ENCODE assay signal across 18 mouse cellular contexts in the genomic region with DNA sequence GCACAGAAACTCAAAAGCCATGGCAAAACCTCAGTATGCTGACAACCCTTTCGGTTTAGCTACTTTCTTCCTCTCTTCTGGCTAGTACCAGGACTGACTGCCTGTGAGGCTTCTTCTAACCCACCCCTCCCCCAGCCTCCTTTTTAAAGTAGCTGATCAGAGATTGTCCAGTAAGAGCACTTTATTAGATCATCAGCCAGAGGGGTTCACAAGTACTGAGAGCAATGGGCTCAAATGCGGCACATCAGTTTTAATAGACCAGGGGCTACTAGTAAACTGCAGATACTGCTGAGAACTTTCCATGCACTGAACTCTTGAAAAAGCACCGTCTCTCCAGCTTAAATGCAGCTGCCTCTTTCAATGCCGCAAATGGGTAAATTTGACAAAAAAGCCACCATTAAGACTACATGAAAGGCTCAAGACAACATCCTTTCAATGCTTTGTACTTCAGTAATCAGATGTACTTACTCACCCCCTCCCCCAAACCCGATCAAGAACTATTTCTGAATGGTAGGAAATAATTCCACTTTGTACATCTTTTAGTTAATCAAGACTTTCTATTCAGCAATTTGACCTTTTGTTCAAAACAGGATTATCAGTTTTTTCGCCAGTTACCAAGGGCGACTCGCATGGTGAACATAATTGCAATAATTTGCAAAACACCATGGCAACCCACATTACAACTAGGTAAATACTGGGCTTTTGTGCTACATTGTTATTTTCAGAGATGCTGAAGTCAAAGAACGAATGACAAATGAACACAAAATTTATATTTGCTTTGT.
DNase-seq lines count a peak whose midpoint lies in the region; ATAC-seq lines count a peak whose summit lies in the region.
"Had no signal": no experiment of that assay in that cellular context is flagged by ENCODE, and none has a peak within 500 bp of the region (broad histone marks: within the 10 kb centered on the region; RNA-seq: fewer than 3 reads in every experiment).

No protein-coding gene starts in this region.

- no peak for DNase-seq in hindbrain, embryonic 10.5 days (ENCODE audit: low spot score)
- DNase-seq in neural tube, embryonic 10.5 days (ENCODE audit: extremely low spot score, low spot score): no peak
- DNase-seq in heart, adult 11 months: no peak
- DNase-seq: adrenal gland, postnatal 10 days; cerebellum, adult 2 months; gastrocnemius, postnatal 10 days; heart, postnatal 10 days; kidney, adult 2 months; kidney, postnatal 36 days; lung, embryonic 14.5 days; thymus, postnatal 36 days had no signal

- no peak overlapping the region for H3K27ac ChIP-seq in hindbrain, embryonic 15.5 days (replicated peaks)
- H3K27ac ChIP-seq in hindbrain, embryonic 10.5 days: no peak overlapping the region
- no peak overlapping the region for H3K27ac ChIP-seq in neural tube, embryonic 12.5 days
- peak overlapping the region; percentile 45; the same call in 1 of the 2 replicates for H3K27ac ChIP-seq in forebrain, embryonic 15.5 days (replicated peaks)
- H3K27ac ChIP-seq: heart, embryonic 10.5 days; liver, embryonic 12.5 days; macrophage had no signal

- no peak for ATAC-seq in hindbrain, embryonic 15.5 days (ENCODE audit: low FRiP score, low read depth)
- ATAC-seq in neural tube, embryonic 12.5 days (ENCODE audit: low FRiP score, low read depth): peak; percentile 41; the same call in 1 of the 2 replicates
- ATAC-seq in forebrain, embryonic 15.5 days (replicated peaks): peak; percentile 89
- no peak for ATAC-seq in granulocyte monocyte progenitor cell, adult 5-6 weeks (replicated peaks; ENCODE audit: poor library complexity, severe bottlenecking)
- ATAC-seq: liver, embryonic 12.5 days had no signal

- H3K4me3 ChIP-seq in hindbrain, embryonic 15.5 days: no peak overlapping the region
- H3K4me3 ChIP-seq in hindbrain, embryonic 10.5 days: no peak overlapping the region
- no peak overlapping the region for H3K4me3 ChIP-seq in neural tube, embryonic 12.5 days
- no peak overlapping the region for H3K4me3 ChIP-seq in forebrain, embryonic 15.5 days
- H3K4me3 ChIP-seq: heart, embryonic 10.5 days; liver, embryonic 12.5 days had no signal

- WGBS in hindbrain, embryonic 15.5 days: 42% methylated on average over 9 of the region's 9 CpGs
- 58% methylated on average over 9 of the region's 9 CpGs for WGBS in hindbrain, embryonic 10.5 days
- 41% methylated on average over 9 of the region's 9 CpGs for WGBS in neural tube, embryonic 12.5 days
- WGBS in forebrain, embryonic 15.5 days: 26% methylated on average over 9 of the region's 9 CpGs

- no peaks in the 10 kb centered on the region for H3K27me3 ChIP-seq in hindbrain, embryonic 15.5 days
- no peaks in the 10 kb centered on the region for H3K27me3 ChIP-seq in hindbrain, embryonic 10.5 days (ENCODE audit: insufficient read depth, poor library complexity, severe bottlenecking)
- no peaks in the 10 kb centered on the region for H3K27me3 ChIP-seq in neural tube, embryonic 12.5 days (replicated peaks)
- no peaks in the 10 kb centered on the region for H3K27me3 ChIP-seq in forebrain, embryonic 15.5 days
- H3K27me3 ChIP-seq: liver, embryonic 12.5 days had no signal

- no peaks in the 10 kb centered on the region for H3K9me3 ChIP-seq in hindbrain, embryonic 15.5 days
- no peaks in the 10 kb centered on the region for H3K9me3 ChIP-seq in hindbrain, embryonic 10.5 days
- H3K9me3 ChIP-seq in neural tube, embryonic 12.5 days: no peaks in the 10 kb centered on the region
- H3K9me3 ChIP-seq in forebrain, embryonic 15.5 days: no peaks in the 10 kb centered on the region
- H3K9me3 ChIP-seq: heart, embryonic 10.5 days; liver, embryonic 12.5 days had no signal

- 0 out of 2 replicates have a peak overlapping the region, but pooled peaks have one; percentile 9 for H3K4me2 ChIP-seq in hindbrain, embryonic 15.5 days
- H3K4me2 ChIP-seq in neural tube, embryonic 12.5 days (replicated peaks): peak overlapping the region; percentile 7; the same call in 1 of the 2 replicates
- no peak overlapping the region for H3K4me2 ChIP-seq in forebrain, embryonic 15.5 days (replicated peaks)
- H3K4me2 ChIP-seq: liver, embryonic 12.5 days; lung, embryonic 14.5 days had no signal

- no peak overlapping the region for H3K9ac ChIP-seq in hindbrain, embryonic 15.5 days
- no peak overlapping the region for H3K9ac ChIP-seq in neural tube, embryonic 12.5 days
- H3K9ac ChIP-seq in forebrain, embryonic 15.5 days (replicated peaks): no peak overlapping the region
- H3K9ac ChIP-seq: liver, embryonic 12.5 days; lung, embryonic 14.5 days had no signal

- H3K4me1 ChIP-seq in hindbrain, embryonic 15.5 days (replicated peaks): no peaks in the 10 kb centered on the region
- H3K4me1 ChIP-seq in hindbrain, embryonic 10.5 days (replicated peaks): peaks cover 6% of the 10 kb centered on the region; the same call in 1 of the 2 replicates
- H3K4me1 ChIP-seq in neural tube, embryonic 12.5 days: no peaks in the 10 kb centered on the region
- peaks cover 4% of the 10 kb centered on the region; the same call in 1 of the 2 replicates for H3K4me1 ChIP-seq in forebrain, embryonic 15.5 days
- H3K4me1 ChIP-seq: heart, embryonic 10.5 days; liver, embryonic 12.5 days had no signal

- H3K36me3 ChIP-seq in hindbrain, embryonic 15.5 days: no peaks in the 10 kb centered on the region
- no peaks in the 10 kb centered on the region for H3K36me3 ChIP-seq in hindbrain, embryonic 10.5 days
- H3K36me3 ChIP-seq in neural tube, embryonic 12.5 days: no peaks in the 10 kb centered on the region
- no peaks in the 10 kb centered on the region for H3K36me3 ChIP-seq in forebrain, embryonic 15.5 days
- H3K36me3 ChIP-seq: heart, embryonic 10.5 days; liver, embryonic 12.5 days had no signal

Comparison
In these comparisons a context has a peak if more than half of its experiments do, and no peak if none do; other contexts are left out.
1. ATAC-seq: peak in neural tube, embryonic 12.5 days (single experiment) and forebrain, embryonic 15.5 days (single experiment); none in hindbrain, embryonic 15.5 days (single experiment) and granulocyte monocyte progenitor cell, adult 5-6 weeks (single experiment).